Mouse (Mus musculus): ENCODE data around the gene Vamp2.

Vamp2 gene

GRCm38 (mm10) chr11:69064259-69065133, 23.8 kb upstream of the Vamp2 start:
- in situ Hi-C loops (cut with MboI, MseI), result loop anchor here (5.0 kb wide), 1 partner anchor 58 kb away; the partner anchor contains the start of genes 9130213A22Rik and Hes7

GRCm38 (mm10) chr11:69065394-69065925, 22.8 kb upstream of the Vamp2 start:
- in situ Hi-C loops (cut with MboI, MseI), result no loop called here

- in situ Hi-C loops (cut with MboI, MseI), result no loop called here
Measured at GRCm38 (mm10) chr11:69066163-69066861, 22.0 kb upstream of the Vamp2 start.

- in situ Hi-C loops (cut with MboI, MseI), result no loop called here
Measured at GRCm38 (mm10) chr11:69066956-69067355, 21.3 kb upstream of the Vamp2 start.

GRCm38 (mm10) chr11:69067601-69068000, 20.7 kb upstream of the Vamp2 start:
- in situ Hi-C loops (cut with MboI, MseI), result no loop called here

- in situ Hi-C loops (cut with MboI, MseI), result no loop called here
Measured at GRCm38 (mm10) chr11:69070093-69070492, 18.2 kb upstream of the Vamp2 start.

- in situ Hi-C loops (cut with MboI, MseI), result no loop called here
Measured at GRCm38 (mm10) chr11:69070590-69071222, 17.6 kb upstream of the Vamp2 start, which contains the start of gene Tmem107. Gene Tmem107, plus strand, starts transcription at chr11:69070806.

GRCm38 (mm10) chr11:69071262-69071661, 17.0 kb upstream of the Vamp2 start:
- in situ Hi-C loops (cut with MboI, MseI), result no loop called here

GRCm38 (mm10) chr11:69072234-69072633, 16.1 kb upstream of the Vamp2 start:
- in situ Hi-C loops (cut with MboI, MseI), result no loop called here

GRCm38 (mm10) chr11:69072666-69073064, 15.6 kb upstream of the Vamp2 start:
- in situ Hi-C loops (cut with MboI, MseI), result no loop called here

- in situ Hi-C loops (cut with MboI, MseI), result no loop called here
Measured at GRCm38 (mm10) chr11:69073065-69073888, 15.0 kb upstream of the Vamp2 start.

GRCm38 (mm10) chr11:69073951-69074775, 14.1 kb upstream of the Vamp2 start:
- in situ Hi-C loops (cut with MboI, MseI), result no loop called here

- in situ Hi-C loops (cut with MboI, MseI), result no loop called here
Measured at GRCm38 (mm10) chr11:69074776-69075069, 13.6 kb upstream of the Vamp2 start.

- in situ Hi-C loops (cut with MboI, MseI), result no loop called here
Measured at GRCm38 (mm10) chr11:69075764-69076479, 12.4 kb upstream of the Vamp2 start.

- in situ Hi-C loops (cut with MboI, MseI), result no loop called here
Measured at GRCm38 (mm10) chr11:69076572-69076971, 11.7 kb upstream of the Vamp2 start.

- in situ Hi-C loops (cut with MboI, MseI), result no loop called here
Measured at GRCm38 (mm10) chr11:69077316-69077715, 11.0 kb upstream of the Vamp2 start.

- in situ Hi-C loops (cut with MboI, MseI), result no loop called here
Measured at GRCm38 (mm10) chr11:69078041-69078440, 10.2 kb upstream of the Vamp2 start.

- in situ Hi-C loops (cut with MboI, MseI), result no loop called here
Measured at GRCm38 (mm10) chr11:69078805-69079438, 9.4 kb upstream of the Vamp2 start.

Measured in regulatory T cell (primary cell).